Mouse (Mus musculus) hindbrain, embryonic 14.5 days (tissue): ENCODE results near the gene Rnase2b. TPM values are rescaled to one million over a fixed set of nuclear protein-coding genes. Genes with fewer than 3 reads are reported as not detected.

Experiments used
- ATAC-seq: fragments of 200-750 bp; cut with Nextera tagmentation; 2 replicates; pipeline ENCODE4 v1.8.0; 2017; ENCODE audit warnings: moderate number of reproducible peaks, mild to moderate bottlenecking, moderate TSS enrichment, moderate library complexity; ENCODE audit not compliant: low FRiP score
- DNase-seq: peaks from one replicate; pipeline ENCODE4 v3.0.0-alpha.2; 2015; ENCODE audit warnings: low spot score
- H3K27ac ChIP-seq: fragments of 300-500 bp; sonication (generic); 2 replicates; pipeline ENCODE4 v1.5.1; 2014; ENCODE audit warnings: mild to moderate bottlenecking, moderate library complexity
- H3K27me3 ChIP-seq: fragments of 300-500 bp; sonication (generic); 2 replicates; pipeline ENCODE4 v1.6.1; 2014; ENCODE audit warnings: mild to moderate bottlenecking, low read length, mixed read lengths; ENCODE audit not compliant: control insufficient read depth, insufficient read depth
- H3K36me3 ChIP-seq: fragments of 300-500 bp; sonication (generic); replicated peaks from 2 replicates; pipeline ENCODE4 v1.6.1; 2014; ENCODE audit not compliant: control insufficient read depth, insufficient read depth
- H3K4me1 ChIP-seq: fragments of 300-500 bp; sonication (generic); replicated peaks from 2 replicates; pipeline ENCODE4 v1.6.1; 2014; ENCODE audit warnings: antibody characterized with exemption, low read length, mixed read lengths; ENCODE audit not compliant: control insufficient read depth, insufficient read depth
- H3K4me2 ChIP-seq: fragments of 300-500 bp; sonication (generic); replicated peaks from 2 replicates; pipeline ENCODE4 v1.6.1; 2014; ENCODE audit warnings: mild to moderate bottlenecking, moderate library complexity
- H3K4me3 ChIP-seq: fragments of 300-500 bp; sonication (generic); replicated peaks from 2 replicates; pipeline ENCODE4 v1.5.1; 2014; ENCODE audit warnings: mild to moderate bottlenecking, low read length
- H3K9ac ChIP-seq: fragments of 300-500 bp; sonication (generic); 2 replicates; pipeline ENCODE4 v1.6.1; 2014
- H3K9me3 ChIP-seq: fragments of 300-500 bp; sonication (generic); 2 replicates; pipeline ENCODE4 v1.6.1; 2016; ENCODE audit warnings: low read length; ENCODE audit not compliant: control insufficient read depth
- WGBS: fragments of 180-500 bp; shearing (Covaris S2); extraction: QIAGEN DNeasy Blood & Tissue Kit; methylation state at CpG from one replicate; pipeline ENCODE4 v1.1.7; 2014; 5-methylcytosine and 5-hydroxymethylcytosine counted together
- polyA plus RNA-seq: library from polyadenylated mRNA; unstranded; fragments of >200 nt; fragmentation: Nextera tagmentation; extraction: Ambion mirVana; gene quantifications from 2 replicates; pipeline ENCODE4 v1.2.1, GENCODE M21; 2014

Gene Rnase2b
- polyA plus RNA-seq, 1 experiment from 2014 or later, result not detected

DNA sequence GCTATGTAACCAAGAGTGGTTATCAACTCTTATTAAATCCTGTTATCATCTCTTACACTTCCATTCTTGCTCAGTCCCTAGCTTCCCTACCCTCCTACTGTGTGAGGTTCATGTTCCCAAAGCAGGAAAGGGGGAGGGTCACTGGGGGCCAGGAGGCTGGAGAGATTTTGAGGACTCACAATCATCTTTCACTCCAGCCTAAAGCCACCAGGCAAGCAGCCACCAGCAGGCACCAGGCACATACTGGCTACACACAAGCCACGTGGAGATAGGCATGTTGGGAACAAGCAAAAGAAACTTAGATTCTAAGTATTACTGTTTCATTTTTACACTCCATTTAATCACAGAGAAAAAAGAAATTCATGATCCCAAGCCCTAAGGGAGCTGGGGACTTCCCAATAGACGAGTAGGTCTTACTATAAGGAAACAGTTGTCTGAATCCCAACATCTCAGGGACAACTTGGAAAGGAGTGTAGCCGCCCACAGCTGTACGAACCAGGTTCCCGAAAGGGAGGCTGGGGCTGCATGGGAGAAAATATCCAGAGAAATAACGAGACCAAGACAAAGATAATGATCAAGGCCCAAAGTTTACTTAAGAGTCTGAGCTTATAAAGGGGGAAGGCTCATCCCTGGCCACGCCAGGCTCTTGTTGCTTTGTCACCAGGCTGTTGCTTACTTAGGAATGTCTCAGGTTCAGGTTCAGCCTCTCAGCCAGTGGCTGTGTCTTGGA, 30.8 kb upstream of the Rnase2b start:
- WGBS, result 82% methylated on average over 7 of the region's 7 CpGs
- H3K27ac ChIP-seq, result no peak overlapping the region
- no peaks in the 10 kb centered on the region for H3K36me3 ChIP-seq
- H3K27me3 ChIP-seq, result no peaks in the 10 kb centered on the region
- H3K4me3 ChIP-seq, result no peak overlapping the region
- 0 out of 2 replicates have a peak, but pooled peaks cover 2% of the 10 kb centered on the region for H3K9me3 ChIP-seq
- H3K4me1 ChIP-seq, result no peaks in the 10 kb centered on the region
- H3K4me2 ChIP-seq, result no peak overlapping the region
- H3K9ac ChIP-seq, result no peak overlapping the region
- DNase-seq, result no peak
- no peak for ATAC-seq

DNA sequence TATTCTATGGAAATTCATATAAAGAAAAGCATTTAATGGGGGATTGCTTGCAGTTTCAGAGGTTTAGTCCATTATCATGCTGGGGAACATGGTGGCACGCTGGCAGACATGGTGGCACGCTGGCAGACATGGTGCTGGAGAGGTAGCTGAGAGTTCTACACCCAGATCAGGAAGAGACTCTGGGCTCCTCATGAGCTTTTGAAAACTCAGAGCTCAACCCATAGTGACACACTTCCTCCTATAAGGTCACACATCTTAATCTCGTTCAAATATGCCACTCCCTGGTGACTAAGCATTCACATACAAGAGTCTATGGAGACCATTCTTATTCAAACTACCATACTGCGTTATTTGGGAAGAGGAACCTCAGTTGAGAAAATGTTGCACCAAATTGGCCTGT, 29.7 kb upstream of the Rnase2b start:
- Histone ChIP-seq H3K27ac (no peak overlapping the region), H3K4me2 (no peak overlapping the region), H3K9ac (no peak overlapping the region), H3K4me3 (no peak overlapping the region), H3K9me3 (no peaks in the 10 kb centered on the region), H3K4me1 (no peaks in the 10 kb centered on the region), H3K27me3 (no peaks in the 10 kb centered on the region), H3K36me3 (no peaks in the 10 kb centered on the region)
- DNase-seq (no peak), ATAC-seq (no peak)
- 90% methylated on average over 4 of the region's 4 CpGs for WGBS

- H3K27me3 ChIP-seq, result no peaks in the 10 kb centered on the region
- H3K27ac ChIP-seq, result no peak overlapping the region
- no peaks in the 10 kb centered on the region for H3K36me3 ChIP-seq
- H3K4me3 ChIP-seq, result no peak overlapping the region
- H3K9ac ChIP-seq, result no peak overlapping the region
- no peak for ATAC-seq
- no peaks in the 10 kb centered on the region for H3K4me1 ChIP-seq
- DNase-seq, result no peak
- H3K9me3 ChIP-seq, result no peaks in the 10 kb centered on the region
- no peak overlapping the region for H3K4me2 ChIP-seq
- 84% methylated on average over 2 of the region's 2 CpGs for WGBS
These were observed 21.7 kb upstream of the Rnase2b start for GRCm38 (mm10) chr14:51140342-51140741.

- Histone ChIP-seq H3K4me3 (no peak overlapping the region), H3K27me3 (no peaks in the 10 kb centered on the region), H3K27ac (no peak overlapping the region), H3K4me1 (no peaks in the 10 kb centered on the region), H3K4me2 (no peak overlapping the region), H3K9me3 (no peaks in the 10 kb centered on the region), H3K9ac (no peak overlapping the region), H3K36me3 (no peaks in the 10 kb centered on the region)
- WGBS, result 88% methylated on average over 4 of the region's 4 CpGs
- DNase-seq, result no peak
- no peak for ATAC-seq
These were observed 19.9 kb upstream of the Rnase2b start for GRCm38 (mm10) chr14:51142119-51142518.

- Histone ChIP-seq H3K27me3 (no peaks in the 10 kb centered on the region), H3K4me1 (no peaks in the 10 kb centered on the region), H3K27ac (no peak overlapping the region), H3K9ac (no peak overlapping the region), H3K36me3 (no peaks in the 10 kb centered on the region), H3K4me2 (no peak overlapping the region), H3K9me3 (no peaks in the 10 kb centered on the region), H3K4me3 (no peak overlapping the region)
- ATAC-seq (no peak), DNase-seq (no peak)
- WGBS, result 88% methylated on average over 3 of the region's 3 CpGs
These were observed 19.5 kb upstream of the Rnase2b start for GRCm38 (mm10) chr14:51142568-51142967.

DNA sequence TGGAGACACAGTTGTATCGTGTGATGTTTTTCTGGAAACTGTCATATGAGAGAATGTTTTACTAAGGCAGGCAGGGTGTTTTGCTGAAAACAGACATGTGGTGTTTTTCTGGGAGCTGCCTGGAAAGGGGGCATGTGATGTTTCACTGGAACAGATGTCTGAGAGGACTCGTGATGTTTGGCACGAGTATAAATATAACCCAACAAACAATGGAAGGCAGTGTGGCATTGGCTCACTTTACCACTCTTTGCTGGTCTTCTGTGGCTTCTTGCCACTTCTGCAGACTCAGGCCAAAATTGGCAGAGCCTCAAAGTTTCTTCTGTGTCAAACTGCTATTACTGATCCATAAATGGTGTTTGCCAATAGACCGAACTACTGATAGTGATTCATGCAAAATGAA, 18.8 kb upstream of the Rnase2b start:
- H3K9me3 ChIP-seq, result no peaks in the 10 kb centered on the region
- H3K4me1 ChIP-seq, result no peaks in the 10 kb centered on the region
- H3K36me3 ChIP-seq, result no peaks in the 10 kb centered on the region
- ATAC-seq (no peak), DNase-seq (no peak)
- 79% methylated on average over 4 of the region's 4 CpGs for WGBS
- H3K27ac ChIP-seq, result no peak overlapping the region
- no peaks in the 10 kb centered on the region for H3K27me3 ChIP-seq
- no peak overlapping the region for H3K9ac ChIP-seq
- H3K4me3 ChIP-seq, result no peak overlapping the region
- H3K4me2 ChIP-seq, result no peak overlapping the region

GRCm38 (mm10) chr14:51143937-51144336, 18.1 kb upstream of the Rnase2b start:
- no peak overlapping the region for H3K27ac ChIP-seq

GRCm38 (mm10) chr14:51144451-51144850, 17.6 kb upstream of the Rnase2b start:
- 96% methylated on average over 4 of the region's 4 CpGs for WGBS
- Histone ChIP-seq H3K4me2 (no peak overlapping the region), H3K27me3 (no peaks in the 10 kb centered on the region), H3K9ac (no peak overlapping the region), H3K4me1 (no peaks in the 10 kb centered on the region), H3K27ac (no peak overlapping the region), H3K9me3 (no peaks in the 10 kb centered on the region), H3K4me3 (no peak overlapping the region), H3K36me3 (no peaks in the 10 kb centered on the region)
- DNase-seq, result no peak
- ATAC-seq, result no peak

More at GRCm38 (mm10) chr14:51143937-51144336, 18.1 kb upstream of the Rnase2b start:
- Histone ChIP-seq H3K27me3 (no peaks in the 10 kb centered on the region), H3K36me3 (no peaks in the 10 kb centered on the region), H3K4me1 (no peaks in the 10 kb centered on the region), H3K9me3 (no peaks in the 10 kb centered on the region), H3K4me2 (no peak overlapping the region), H3K4me3 (no peak overlapping the region), H3K9ac (no peak overlapping the region)
- WGBS, result 89% methylated on average over 2 of the region's 2 CpGs
- no peak for ATAC-seq
- no peak for DNase-seq

DNA sequence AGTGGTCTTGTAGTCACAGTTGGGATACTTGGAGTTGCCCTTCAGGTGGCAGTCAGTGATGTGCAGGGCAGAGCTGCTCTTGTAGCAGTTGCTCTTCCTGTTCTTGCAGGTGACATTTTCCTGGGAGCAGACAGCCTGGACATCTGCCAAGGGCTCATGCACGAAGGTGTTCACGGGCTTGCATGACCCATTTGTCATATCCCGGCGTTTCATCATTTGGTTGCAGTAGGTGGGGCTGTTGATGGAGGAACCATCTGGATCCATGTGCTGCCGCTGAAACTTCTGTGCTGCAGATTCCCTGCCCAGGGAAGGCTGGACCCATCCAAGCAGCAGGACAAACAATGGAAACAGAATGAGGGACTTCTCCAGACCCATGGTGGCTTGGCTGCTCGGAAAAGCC, 16.5 kb upstream of the Rnase2b start:
- Histone ChIP-seq H3K4me2 (no peak overlapping the region), H3K27me3 (no peaks in the 10 kb centered on the region), H3K9me3 (no peaks in the 10 kb centered on the region), H3K4me1 (no peaks in the 10 kb centered on the region), H3K27ac (no peak overlapping the region), H3K4me3 (no peak overlapping the region), H3K9ac (no peak overlapping the region), H3K36me3 (no peaks in the 10 kb centered on the region)
- DNase-seq, result no peak
- ATAC-seq, result no peak
- WGBS, result 83% methylated on average over 6 of the region's 6 CpGs

DNA sequence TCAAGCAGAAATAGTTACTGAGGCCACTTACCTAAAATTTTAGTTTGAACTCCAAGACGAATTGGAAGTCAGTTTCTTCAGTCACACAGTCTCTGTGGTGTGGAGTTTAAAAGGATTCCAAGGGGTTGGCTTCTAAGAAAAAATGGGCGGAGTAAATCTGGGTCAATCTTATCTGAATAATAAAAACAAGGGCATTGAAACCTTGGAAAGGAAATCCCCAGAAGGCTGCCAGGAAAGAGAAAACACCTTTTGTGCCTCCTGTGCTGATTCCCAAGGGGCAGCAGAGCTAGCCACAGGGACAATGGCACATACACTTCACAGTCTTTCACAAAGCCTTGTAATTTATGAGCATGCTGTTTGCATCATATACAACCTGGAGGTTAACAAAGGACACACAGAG, 15.4 kb upstream of the Rnase2b start, which contains the start of gene Rnase1:
Gene Rnase1, minus strand, starts transcription at position 101 of the 400 bp plus-strand sequence.
- Histone ChIP-seq H3K4me2 (no peak within 1 kb of the TSS), H3K27me3 (no peaks in the 10 kb centered on the region), H3K36me3 (no peaks in the 10 kb centered on the region), H3K9me3 (no peaks in the 10 kb centered on the region), H3K4me3 (no peak within 1 kb of the TSS), H3K27ac (no peak within 1 kb of the TSS), H3K9ac (no peak within 1 kb of the TSS), H3K4me1 (no peaks in the 10 kb centered on the region)
- no peak for DNase-seq
- 39% methylated on average over 2 of the region's 2 CpGs for WGBS
- ATAC-seq, result no peak
